Mouse (Mus musculus): ENCODE measurements around the gene Memo1. TPM values are rescaled to one million over a fixed set of nuclear protein-coding genes. Genes with fewer than 3 reads are reported as not detected.

The Memo1 gene
- total RNA-seq, 2 experiments from 2014 or later, result 88.3 to 94.1 TPM

DNA sequence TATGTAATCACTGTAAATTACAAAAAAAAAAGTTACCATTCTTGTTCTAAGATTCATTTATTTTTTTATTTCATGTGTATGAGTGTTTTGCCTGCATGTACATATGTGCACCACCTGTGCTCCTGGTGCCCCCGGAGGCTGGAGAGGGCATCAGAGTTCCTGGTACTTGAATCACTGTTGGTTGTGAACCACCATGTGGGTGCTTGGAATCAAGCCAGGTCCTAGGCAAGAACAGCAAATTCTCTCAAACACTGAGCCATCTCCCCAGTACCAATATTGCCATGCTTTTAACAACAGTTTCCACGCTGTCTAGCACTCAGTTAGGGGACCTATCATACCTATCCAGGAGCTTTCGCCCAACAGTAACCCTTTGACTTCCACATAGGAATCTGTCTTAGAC lies 137.2 kb downstream of the Memo1 start:
- DNase-seq (ENCODE audit: low spot score in 2 of 2), result no peak

Other genes with a start within 250 kb of the Memo1 start
- 10 to 100 TPM; 39.2 to 40.9 TPM for gene Srd5a2, start 247.6 kb downstream of the Memo1 start, total RNA-seq (2021)
- 100 to 1,000 TPM; 105 to 107 TPM for gene Dpy30, start 28.4 kb upstream of the Memo1 start, total RNA-seq (2021)
- gene Spast, start 43.5 kb upstream of the Memo1 start, total RNA-seq (2021), result 10 to 100 TPM; 38.2 to 39.0 TPM
- 10 to 100 TPM; 23.2 to 25.9 TPM for gene Slc30a6, start 100.1 kb upstream of the Memo1 start, total RNA-seq (2021)
- gene Nlrc4, start 163.6 kb upstream of the Memo1 start, total RNA-seq (2021), result under 1 TPM; 0.68 to 0.70 TPM
- 100 to 1,000 TPM in 1 of 2 experiments, 10 to 100 TPM in 1; 99.8 to 100 TPM for gene Yipf4, start 194.0 kb upstream of the Memo1 start, total RNA-seq (2021)
- 100 to 1,000 TPM; 107 to 129 TPM for gene Birc6, start 232.8 kb upstream of the Memo1 start, total RNA-seq (2021)

Data from adrenal gland, postnatal 4 days (tissue).